Mouse (Mus musculus) frontal cortex, adult (tissue): ENCODE results near the gene Hist1h3g.
"Not testable (repeated sequence)": the region's sequence is repeated elsewhere in the genome, so short reads cannot be mapped to it uniquely, and the experiment has no call there.

Source experiments
- ATAC-seq: cut with Nextera tagmentation; 2 replicates; pipeline ENCODE4 v1.9.2; 2017; ENCODE audit warnings: mild to moderate bottlenecking, moderate library complexity, mixed read lengths; ENCODE audit not compliant: low TSS enrichment

Hist1h3g gene

GRCm38 (mm10) chr13:23534368-23535131 lies 672 bp upstream of the Hist1h3g start:
- peak; percentile 45 for ATAC-seq

- no peak for ATAC-seq
Measured at GRCm38 (mm10) chr13:23536076-23536822, 1.0 kb downstream of the Hist1h3g start.

DNA sequence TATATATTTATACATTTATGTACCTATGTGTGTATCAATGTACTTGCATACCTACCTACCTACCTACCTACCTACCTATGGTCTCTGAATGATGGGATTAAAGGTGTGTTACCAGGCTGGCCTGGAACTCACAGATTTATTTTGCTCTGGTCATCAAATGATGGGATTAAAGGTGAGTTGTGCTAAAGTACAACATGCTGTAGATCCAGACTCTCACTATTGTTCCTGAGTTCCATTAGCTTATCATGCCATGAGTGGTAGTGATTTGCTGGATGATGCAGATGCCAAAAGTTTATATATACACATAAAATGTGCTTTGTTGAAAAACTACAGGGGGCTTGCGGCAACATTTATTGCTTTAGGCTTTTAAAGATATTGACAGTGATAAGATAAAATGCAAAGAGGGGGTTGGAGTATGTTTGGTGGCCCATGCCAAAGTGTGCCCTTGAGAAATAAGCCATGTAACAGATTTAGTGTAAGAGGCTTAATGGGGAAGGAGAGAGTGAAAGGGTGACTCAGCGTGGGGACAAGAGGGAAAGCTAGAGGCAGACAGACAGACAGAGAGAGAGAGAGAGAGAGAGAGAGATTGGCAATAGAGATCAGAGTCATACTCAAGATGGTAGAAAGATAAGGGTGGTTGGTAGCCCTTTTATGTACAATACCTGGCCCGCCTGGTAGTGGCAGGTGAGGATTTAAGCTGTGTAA lies 1.9 kb downstream of the Hist1h3g start:
- ATAC-seq = no peak

DNA sequence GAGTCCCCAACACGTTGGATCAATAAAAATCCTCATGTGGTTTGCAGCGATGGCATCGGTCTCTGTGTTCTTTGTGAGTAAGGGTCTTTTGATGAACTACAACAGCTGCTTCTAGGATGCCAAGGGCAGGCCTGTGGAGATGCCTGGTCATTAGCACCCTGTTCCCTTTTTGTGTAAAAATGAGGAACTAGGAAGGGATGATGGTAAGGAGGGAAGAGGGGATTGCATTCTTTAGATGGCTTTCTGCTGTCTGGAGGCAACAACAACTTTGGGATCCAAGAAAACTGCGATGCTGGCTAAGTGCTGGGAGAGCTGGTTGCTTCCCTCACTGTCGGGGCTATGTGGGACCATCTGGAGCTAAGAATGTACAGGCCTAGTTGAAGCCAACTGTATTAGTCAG lies 3.0 kb downstream of the Hist1h3g start:
- ATAC-seq = no peak

DNA sequence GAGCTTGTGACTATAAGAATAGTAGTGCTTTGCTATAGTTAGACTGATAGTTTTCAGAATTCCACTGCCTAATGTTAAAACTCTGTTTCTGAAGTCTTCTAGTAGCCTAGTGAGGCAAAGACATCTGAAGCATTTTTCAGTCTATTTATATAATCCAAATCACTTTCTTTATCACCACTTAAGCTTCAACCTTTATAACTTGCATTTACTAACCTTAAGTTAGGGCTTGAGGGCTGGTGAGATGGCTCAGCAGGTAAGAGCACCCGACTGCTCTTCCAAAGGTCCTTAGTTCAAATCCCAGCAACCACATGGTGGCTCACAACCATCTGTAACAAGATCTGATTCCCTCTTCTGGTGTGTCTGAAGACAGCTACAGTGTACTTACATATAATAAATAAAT lies 4.6 kb downstream of the Hist1h3g start:
- not testable (repeated sequence) for ATAC-seq

DNA sequence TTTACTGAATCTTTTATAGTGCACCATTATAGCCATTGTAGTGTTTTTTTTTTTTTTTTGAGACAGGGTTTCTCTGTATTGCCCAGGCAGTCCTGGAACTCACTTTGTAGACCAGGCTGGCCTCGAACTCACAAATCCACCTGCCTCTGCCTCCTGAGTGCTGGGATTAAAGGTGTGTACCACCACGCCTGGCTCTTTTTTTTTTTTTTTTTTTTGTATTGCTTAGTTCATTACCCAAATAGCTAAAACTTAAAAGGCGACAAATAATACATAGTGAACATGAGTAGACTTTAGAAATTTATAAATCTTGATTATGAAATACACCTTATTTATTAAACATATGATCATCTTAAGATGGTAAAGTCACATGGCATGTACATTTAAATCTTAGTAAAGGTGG lies 6.3 kb downstream of the Hist1h3g start:
- no peak for ATAC-seq

GRCm38 (mm10) chr13:23542225-23542980 lies 7.2 kb downstream of the Hist1h3g start:
- ATAC-seq = not testable (repeated sequence)

DNA sequence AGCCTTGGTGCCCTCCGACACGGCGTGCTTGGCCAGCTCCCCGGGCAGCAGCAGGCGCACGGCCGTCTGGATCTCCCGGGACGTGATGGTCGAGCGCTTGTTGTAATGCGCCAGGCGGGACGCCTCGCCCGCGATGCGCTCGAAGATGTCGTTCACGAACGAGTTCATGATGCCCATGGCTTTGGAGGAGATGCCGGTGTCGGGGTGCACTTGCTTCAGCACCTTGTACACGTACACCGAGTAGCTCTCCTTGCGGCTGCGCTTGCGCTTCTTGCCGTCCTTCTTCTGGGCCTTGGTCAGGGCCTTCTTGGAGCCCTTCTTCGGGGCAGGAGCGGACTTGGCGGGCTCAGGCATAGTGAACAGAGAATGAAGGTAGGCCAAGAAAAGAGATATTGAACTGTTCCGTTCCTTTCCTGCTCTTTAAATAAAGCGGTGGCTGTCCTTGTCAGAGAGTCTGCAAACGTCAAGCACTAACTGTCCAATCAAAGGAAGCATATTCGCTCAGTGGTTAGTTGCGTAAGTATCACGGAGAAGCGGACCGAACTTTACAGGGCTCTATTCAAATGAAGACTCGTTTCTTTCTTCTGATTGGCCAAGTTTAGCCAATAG lies 7.9 kb downstream of the Hist1h3g start, which contains the start of gene Hist1h2bh:
Gene Hist1h2bh (minus strand): TSS at position 394 of the 609 bp plus-strand sequence.
- peak; percentile 98 for ATAC-seq

- ATAC-seq = peak; percentile 95
Measured at GRCm38 (mm10) chr13:23543965-23544786, 9.0 kb downstream of the Hist1h3g start, which contains the start of gene Hist1h3f. TSS of gene Hist1h3f (plus strand) at chr13:23544052.

- ATAC-seq = peak; percentile 53
Measured at GRCm38 (mm10) chr13:23544787-23545120, 9.5 kb downstream of the Hist1h3g start.

DNA sequence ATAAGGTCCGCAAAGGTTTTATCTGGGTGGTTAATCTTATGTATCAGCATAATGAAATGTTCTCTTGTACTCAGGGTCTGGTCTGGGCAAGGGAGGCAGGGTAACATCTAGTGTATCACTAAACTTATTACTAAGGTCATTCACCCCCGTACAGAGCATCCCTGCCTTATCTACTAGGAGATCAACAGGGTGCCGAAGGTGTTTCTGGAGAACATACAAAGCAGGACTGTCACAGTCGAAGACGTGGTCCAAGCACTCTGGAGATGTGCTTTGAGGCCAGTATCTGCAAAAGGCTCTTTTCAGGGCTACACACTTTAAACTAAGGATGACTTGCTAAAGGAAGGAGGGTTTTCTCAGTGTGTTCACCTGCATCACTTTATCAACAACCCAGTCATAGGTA lies 11.5 kb downstream of the Hist1h3g start:
- ATAC-seq = no peak

DNA sequence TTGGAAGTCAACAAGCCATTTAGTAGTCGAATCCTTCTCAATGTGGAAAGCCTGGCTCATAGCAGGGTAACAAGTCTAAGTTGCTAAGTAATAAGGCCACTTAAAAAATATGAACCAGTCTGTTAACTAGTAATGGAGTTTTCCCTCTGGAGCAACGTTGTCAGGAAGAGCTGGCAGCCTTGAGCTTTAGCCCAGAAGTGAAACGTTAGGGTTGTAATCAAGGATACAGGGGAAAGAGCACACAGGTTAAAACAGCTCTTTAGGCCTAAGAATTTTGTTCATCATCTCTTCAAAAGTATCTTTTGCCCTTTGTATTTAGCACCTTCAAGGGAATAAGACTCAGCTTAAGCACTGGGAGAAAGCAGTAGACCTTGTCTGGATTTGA lies 15.5 kb downstream of the Hist1h3g start:
- ATAC-seq = no peak

- ATAC-seq = peak; percentile 88
Measured at GRCm38 (mm10) chr13:23551146-23551834, 16.1 kb downstream of the Hist1h3g start, which contains the start of gene Hist1h4f. TSS of gene Hist1h4f (minus strand) at chr13:23551648.

- ATAC-seq = no peak
Measured at GRCm38 (mm10) chr13:23551931-23552914, 17.0 kb downstream of the Hist1h3g start.

DNA sequence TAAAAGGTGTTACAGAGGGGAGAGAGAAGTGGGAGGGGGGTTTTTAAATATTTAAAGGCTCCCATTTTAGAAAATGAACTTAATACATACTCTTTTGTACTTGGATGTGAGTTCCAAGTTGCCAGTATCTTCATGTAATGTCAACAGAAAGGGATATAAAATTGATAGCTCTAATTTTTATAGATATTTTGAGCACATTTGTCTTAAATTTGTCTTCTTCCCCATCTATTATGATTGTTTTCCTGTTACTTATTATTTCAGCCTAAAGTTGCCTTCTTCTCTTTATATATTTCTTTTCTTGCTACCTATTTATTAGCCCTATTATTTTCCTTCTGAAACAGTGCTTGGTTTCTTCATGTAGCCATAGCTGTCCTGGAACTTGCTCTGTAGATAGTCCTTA lies 17.7 kb downstream of the Hist1h3g start, which contains the start of gene Hist1h1d:
Gene Hist1h1d (plus strand): TSS at position 301 of the 400 bp plus-strand sequence.
- no peak for ATAC-seq

- no peak for ATAC-seq
Measured at GRCm38 (mm10) chr13:23554393-23554792, 19.2 kb downstream of the Hist1h3g start.

DNA sequence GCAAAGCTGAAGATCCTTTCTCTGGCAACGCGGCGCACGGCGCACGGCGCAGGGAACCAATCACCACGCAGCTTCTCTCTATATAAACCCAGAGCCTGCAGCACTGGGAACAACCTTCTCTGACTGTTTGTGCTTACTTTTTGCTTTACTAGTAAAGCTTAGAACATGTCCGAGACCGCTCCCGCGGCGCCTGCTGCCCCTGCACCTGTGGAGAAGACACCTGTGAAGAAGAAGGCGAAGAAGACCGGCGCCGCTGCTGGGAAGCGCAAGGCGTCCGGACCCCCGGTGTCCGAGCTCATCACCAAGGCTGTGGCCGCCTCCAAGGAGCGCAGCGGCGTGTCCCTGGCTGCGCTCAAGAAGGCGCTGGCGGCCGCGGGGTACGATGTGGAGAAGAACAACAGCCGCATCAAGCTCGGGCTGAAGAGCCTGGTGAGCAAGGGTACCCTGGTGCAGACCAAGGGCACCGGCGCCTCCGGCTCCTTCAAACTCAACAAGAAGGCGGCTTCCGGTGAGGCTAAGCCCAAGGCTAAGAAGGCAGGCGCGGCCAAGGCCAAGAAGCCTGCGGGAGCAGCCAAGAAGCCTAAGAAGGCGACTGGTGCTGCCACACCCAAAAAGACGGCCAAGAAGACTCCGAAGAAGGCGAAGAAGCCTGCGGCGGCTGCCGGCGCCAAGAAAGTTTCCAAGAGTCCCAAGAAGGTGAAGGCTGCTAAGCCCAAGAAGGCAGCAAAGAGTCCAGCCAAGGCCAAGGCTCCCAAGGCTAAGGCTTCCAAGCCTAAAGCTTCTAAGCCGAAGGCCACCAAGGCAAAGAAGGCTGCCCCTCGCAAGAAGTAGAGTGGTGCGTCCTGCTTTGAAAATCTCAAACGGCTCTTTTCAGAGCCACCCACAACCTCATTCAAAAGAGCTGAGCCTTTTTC lies 20.0 kb downstream of the Hist1h3g start:
- peak; percentile 71 for ATAC-seq
